28 mouse cellular contexts compared by ENCODE assay signal in the genomic region with DNA sequence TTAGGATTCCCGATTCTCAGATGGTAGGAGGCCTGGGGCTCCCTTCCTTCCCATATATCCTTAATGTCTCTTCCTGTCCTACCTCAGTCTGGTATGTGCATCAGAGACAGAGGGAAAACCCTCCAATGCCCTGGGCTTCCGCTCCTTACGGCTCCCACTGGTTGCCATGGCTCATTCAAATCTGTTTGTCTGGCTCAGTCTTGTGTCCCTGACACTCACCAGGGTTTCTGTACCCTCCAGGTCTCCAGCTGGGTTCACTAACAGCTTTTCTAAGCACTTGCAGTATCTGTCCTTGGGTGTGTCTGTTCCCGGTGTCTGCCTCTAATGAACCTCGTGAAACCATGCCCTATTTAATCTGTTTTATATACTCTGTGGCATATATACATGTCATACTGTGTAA. TPM values are rescaled to one million over a fixed set of nuclear protein-coding genes. Genes with fewer than 3 reads are reported as not detected.
"Had no signal": no experiment of that assay in that cellular context is flagged by ENCODE, and none has a peak within 500 bp of the region (broad histone marks: within the 10 kb centered on the region; RNA-seq: fewer than 3 reads in every experiment).

No protein-coding gene starts in this region.

- H3K27me3 ChIP-seq: lung, embryonic 15.5 days; midbrain, embryonic 12.5 days; neural tube, embryonic 13.5 days; neural tube, embryonic 15.5 days had no signal

- H3K4me1 ChIP-seq: megakaryocyte, embryonic 14.5 days; midbrain, embryonic 12.5 days; neural tube, embryonic 13.5 days; neural tube, embryonic 15.5 days had no signal

- DNase-seq: liver, postnatal 0 days; lung, adult 2 months; lung, postnatal 14 days; lung, postnatal 36 days; midbrain, embryonic 14.5 days; retina, postnatal 1 day; right cerebral cortex, adult 18-20 months; right cerebral cortex, postnatal 25 days; right cerebral cortex, postnatal 4 days; spleen, adult 18-20 months; thymus, adult 18-20 months; thymus, postnatal 25 days; thymus, postnatal 4 days had no signal

- ATAC-seq: liver, postnatal 0 days; lung, postnatal 0 days; midbrain, embryonic 16.5 days had no signal

- H3K4me2 ChIP-seq: lung, embryonic 15.5 days; midbrain, embryonic 12.5 days; neural tube, embryonic 13.5 days; neural tube, embryonic 15.5 days had no signal

- H3K9me3 ChIP-seq: lung, embryonic 15.5 days; neural tube, embryonic 15.5 days had no signal

- H3K27ac ChIP-seq: lung, embryonic 15.5 days; macrophage; midbrain, embryonic 12.5 days; neural tube, embryonic 13.5 days; neural tube, embryonic 15.5 days had no signal

- H3K9ac ChIP-seq: liver, postnatal 0 days; lung, embryonic 15.5 days; midbrain, embryonic 12.5 days; neural tube, embryonic 13.5 days; neural tube, embryonic 15.5 days had no signal

- H3K36me3 ChIP-seq: lung, embryonic 15.5 days; midbrain, embryonic 12.5 days; neural tube, embryonic 13.5 days; neural tube, embryonic 15.5 days had no signal

- H3K4me3 ChIP-seq: lung, embryonic 15.5 days; megakaryocyte, embryonic 14.5 days; midbrain, embryonic 12.5 days; myocyte; neural tube, embryonic 13.5 days; neural tube, embryonic 15.5 days had no signal

RNA-seq across cellular contexts. Expression of gene 1700029H14Rik, which starts 20.7 kb away (rescaled TPM):
- total RNA-seq: megakaryocyte progenitor cell, adult 5-6 weeks had no signal
- polyA plus RNA-seq: liver, postnatal 0 days; lung, embryonic 15.5 days; lung, postnatal 0 days; macrophage; midbrain, embryonic 12.5 days; midbrain, embryonic 14.5 days; midbrain, embryonic 16.5 days; myocyte; neural tube, embryonic 11.5 days; neural tube, embryonic 13.5 days; neural tube, embryonic 15.5 days; small intestine, adult 2 months; stomach, embryonic 14.5 days; stomach, embryonic 16.5 days; thymus, postnatal 0 days had no signal
